Mouse (Mus musculus): Measurements from ENCODE around the gene Adsl. TPM values are rescaled to one million over a fixed set of nuclear protein-coding genes. Genes with fewer than 3 reads are reported as not detected.
A peak's percentile ranks its signal among the peaks of the same experiment; 100 is the strongest.

The Adsl gene
- polyA plus RNA-seq, 1 experiment from 2014 or later, result 90.4 TPM

GRCm38 (mm10) chr15:81007905-81008304, 59.6 kb downstream of the Adsl start:
- Histone ChIP-seq H3K9me3 (ENCODE audit: control insufficient read depth, low read length) (no peaks in the 10 kb centered on the region), H3K4me2 (ENCODE audit: low read length) (no peak overlapping the region), H3K36me3 (ENCODE audit: control insufficient read depth, insufficient read depth, low read length) (peaks cover 75% of the 10 kb centered on the region), H3K27ac (replicated peaks; ENCODE audit: low read depth, low read length) (no peak overlapping the region), H3K4me3 (replicated peaks; ENCODE audit: low read depth, low read length) (no peak overlapping the region), H3K9ac (replicated peaks; ENCODE audit: low read length) (no peak overlapping the region), H3K27me3 (ENCODE audit: control insufficient read depth, insufficient read depth, low read length) (no peaks in the 10 kb centered on the region), H3K4me1 (ENCODE audit: control insufficient read depth, insufficient read depth, low read length) (no peaks in the 10 kb centered on the region)
- DNase-seq (no peak), ATAC-seq (ENCODE audit: low FRiP score, low TSS enrichment) (no peak)
- WGBS, result 89% methylated on average over 8 of the region's 8 CpGs

- ATAC-seq (ENCODE audit: low FRiP score, low TSS enrichment), result no peak
- H3K4me1 ChIP-seq (ENCODE audit: control insufficient read depth, insufficient read depth, low read length), result no peaks in the 10 kb centered on the region
- DNase-seq, result peak; percentile 35
- H3K9ac ChIP-seq (replicated peaks; ENCODE audit: low read length), result no peak overlapping the region
- no peak overlapping the region for H3K4me2 ChIP-seq (ENCODE audit: low read length)
- H3K9me3 ChIP-seq (ENCODE audit: control insufficient read depth, low read length), result no peaks in the 10 kb centered on the region
- H3K4me3 ChIP-seq (replicated peaks; ENCODE audit: low read depth, low read length), result no peak overlapping the region
- H3K36me3 ChIP-seq (ENCODE audit: control insufficient read depth, insufficient read depth, low read length), result peaks cover 76% of the 10 kb centered on the region
- WGBS, result 65% methylated on average over 10 of the region's 10 CpGs
- no peaks in the 10 kb centered on the region for H3K27me3 ChIP-seq (ENCODE audit: control insufficient read depth, insufficient read depth, low read length)
- H3K27ac ChIP-seq (replicated peaks; ENCODE audit: low read depth, low read length), result no peak overlapping the region
Measured at GRCm38 (mm10) chr15:81008689-81009123, 60.4 kb downstream of the Adsl start.

- no peaks in the 10 kb centered on the region for H3K27me3 ChIP-seq (ENCODE audit: control insufficient read depth, insufficient read depth, low read length)
- H3K9ac ChIP-seq (replicated peaks; ENCODE audit: low read length), result no peak overlapping the region
- H3K4me1 ChIP-seq (ENCODE audit: control insufficient read depth, insufficient read depth, low read length), result no peaks in the 10 kb centered on the region
- H3K4me2 ChIP-seq (ENCODE audit: low read length), result no peak overlapping the region
- DNase-seq (no peak), ATAC-seq (ENCODE audit: low FRiP score, low TSS enrichment) (no peak)
- WGBS, result 85% methylated on average over 7 of the region's 7 CpGs
- H3K4me3 ChIP-seq (replicated peaks; ENCODE audit: low read depth, low read length), result no peak overlapping the region
- no peak overlapping the region for H3K27ac ChIP-seq (replicated peaks; ENCODE audit: low read depth, low read length)
- peaks cover 86% of the 10 kb centered on the region for H3K36me3 ChIP-seq (ENCODE audit: control insufficient read depth, insufficient read depth, low read length)
- no peaks in the 10 kb centered on the region for H3K9me3 ChIP-seq (ENCODE audit: control insufficient read depth, low read length)
Measured at GRCm38 (mm10) chr15:81010114-81010513, 61.8 kb downstream of the Adsl start.

- Histone ChIP-seq H3K4me1 (ENCODE audit: control insufficient read depth, insufficient read depth, low read length) (no peaks in the 10 kb centered on the region), H3K9me3 (ENCODE audit: control insufficient read depth, low read length) (no peaks in the 10 kb centered on the region), H3K27ac (replicated peaks; ENCODE audit: low read depth, low read length) (no peak overlapping the region), H3K27me3 (ENCODE audit: control insufficient read depth, insufficient read depth, low read length) (no peaks in the 10 kb centered on the region), H3K4me3 (replicated peaks; ENCODE audit: low read depth, low read length) (no peak overlapping the region), H3K4me2 (ENCODE audit: low read length) (no peak overlapping the region), H3K36me3 (ENCODE audit: control insufficient read depth, insufficient read depth, low read length) (peaks cover 90% of the 10 kb centered on the region), H3K9ac (replicated peaks; ENCODE audit: low read length) (no peak overlapping the region)
- DNase-seq (no peak), ATAC-seq (ENCODE audit: low FRiP score, low TSS enrichment) (no peak)
- WGBS, result 81% methylated on average over 3 of the region's 3 CpGs
Measured at GRCm38 (mm10) chr15:81011523-81011922, 63.2 kb downstream of the Adsl start.

- Histone ChIP-seq H3K27me3 (ENCODE audit: control insufficient read depth, insufficient read depth, low read length) (no peaks in the 10 kb centered on the region), H3K4me1 (ENCODE audit: control insufficient read depth, insufficient read depth, low read length) (no peaks in the 10 kb centered on the region), H3K4me3 (replicated peaks; ENCODE audit: low read depth, low read length) (no peak overlapping the region), H3K9me3 (ENCODE audit: control insufficient read depth, low read length) (no peaks in the 10 kb centered on the region), H3K27ac (replicated peaks; ENCODE audit: low read depth, low read length) (no peak overlapping the region), H3K9ac (replicated peaks; ENCODE audit: low read length) (no peak overlapping the region), H3K4me2 (ENCODE audit: low read length) (no peak overlapping the region), H3K36me3 (ENCODE audit: control insufficient read depth, insufficient read depth, low read length) (peaks cover 92% of the 10 kb centered on the region)
- DNase-seq, result no peak
- ATAC-seq (ENCODE audit: low FRiP score, low TSS enrichment), result no peak
- 94% methylated on average over 4 of the region's 4 CpGs for WGBS
Measured at GRCm38 (mm10) chr15:81012359-81012758, 64.1 kb downstream of the Adsl start.

- DNase-seq (no peak), ATAC-seq (ENCODE audit: low FRiP score, low TSS enrichment) (no peak)
- no peaks in the 10 kb centered on the region for H3K27me3 ChIP-seq (ENCODE audit: control insufficient read depth, insufficient read depth, low read length)
- H3K4me1 ChIP-seq (ENCODE audit: control insufficient read depth, insufficient read depth, low read length), result no peaks in the 10 kb centered on the region
- no peak overlapping the region for H3K9ac ChIP-seq (replicated peaks; ENCODE audit: low read length)
- H3K9me3 ChIP-seq (ENCODE audit: control insufficient read depth, low read length), result no peaks in the 10 kb centered on the region
- no peak overlapping the region for H3K4me3 ChIP-seq (replicated peaks; ENCODE audit: low read depth, low read length)
- peaks cover 98% of the 10 kb centered on the region for H3K36me3 ChIP-seq (ENCODE audit: control insufficient read depth, insufficient read depth, low read length)
- H3K4me2 ChIP-seq (ENCODE audit: low read length), result no peak overlapping the region
- 90% methylated on average over 7 of the region's 7 CpGs for WGBS
- H3K27ac ChIP-seq (replicated peaks; ENCODE audit: low read depth, low read length), result no peak overlapping the region
Measured at GRCm38 (mm10) chr15:81013186-81013585, 64.9 kb downstream of the Adsl start.

GRCm38 (mm10) chr15:81015068-81015744, 66.9 kb downstream of the Adsl start:
- Histone ChIP-seq H3K9me3 (ENCODE audit: control insufficient read depth, low read length) (no peaks in the 10 kb centered on the region), H3K4me3 (replicated peaks; ENCODE audit: low read depth, low read length) (no peak overlapping the region), H3K27ac (replicated peaks; ENCODE audit: low read depth, low read length) (no peak overlapping the region), H3K9ac (replicated peaks; ENCODE audit: low read length) (no peak overlapping the region), H3K4me1 (ENCODE audit: control insufficient read depth, insufficient read depth, low read length) (no peaks in the 10 kb centered on the region), H3K36me3 (ENCODE audit: control insufficient read depth, insufficient read depth, low read length) (peaks cover 97% of the 10 kb centered on the region), H3K4me2 (ENCODE audit: low read length) (no peak overlapping the region), H3K27me3 (ENCODE audit: control insufficient read depth, insufficient read depth, low read length) (no peaks in the 10 kb centered on the region)
- 90% methylated on average over 5 of the region's 5 CpGs for WGBS
- DNase-seq, result no peak
- ATAC-seq (ENCODE audit: low FRiP score, low TSS enrichment), result no peak

GRCm38 (mm10) chr15:81016488-81016887, 68.2 kb downstream of the Adsl start:
- no peak for DNase-seq
- H3K27ac ChIP-seq (replicated peaks; ENCODE audit: low read depth, low read length), result no peak overlapping the region
- no peak overlapping the region for H3K4me3 ChIP-seq (replicated peaks; ENCODE audit: low read depth, low read length)
- no peak overlapping the region for H3K9ac ChIP-seq (replicated peaks; ENCODE audit: low read length)
- H3K9me3 ChIP-seq (ENCODE audit: control insufficient read depth, low read length), result no peaks in the 10 kb centered on the region
- no peak overlapping the region for H3K4me2 ChIP-seq (ENCODE audit: low read length)
- H3K36me3 ChIP-seq (ENCODE audit: control insufficient read depth, insufficient read depth, low read length), result peaks cover 93% of the 10 kb centered on the region
- no peaks in the 10 kb centered on the region for H3K4me1 ChIP-seq (ENCODE audit: control insufficient read depth, insufficient read depth, low read length)
- no peaks in the 10 kb centered on the region for H3K27me3 ChIP-seq (ENCODE audit: control insufficient read depth, insufficient read depth, low read length)
- ATAC-seq (ENCODE audit: low FRiP score, low TSS enrichment), result no peak
- WGBS, result 96% methylated on average over 10 of the region's 10 CpGs

GRCm38 (mm10) chr15:81017308-81017707, 69.0 kb downstream of the Adsl start:
- H3K27me3 ChIP-seq (ENCODE audit: control insufficient read depth, insufficient read depth, low read length), result no peaks in the 10 kb centered on the region
- H3K4me2 ChIP-seq (ENCODE audit: low read length), result no peak overlapping the region
- 96% methylated on average over 7 of the region's 7 CpGs for WGBS
- H3K27ac ChIP-seq (replicated peaks; ENCODE audit: low read depth, low read length), result no peak overlapping the region
- ATAC-seq (ENCODE audit: low FRiP score, low TSS enrichment) (no peak), DNase-seq (no peak)
- peaks cover 93% of the 10 kb centered on the region for H3K36me3 ChIP-seq (ENCODE audit: control insufficient read depth, insufficient read depth, low read length)
- H3K4me3 ChIP-seq (replicated peaks; ENCODE audit: low read depth, low read length), result no peak overlapping the region
- H3K9ac ChIP-seq (replicated peaks; ENCODE audit: low read length), result no peak overlapping the region
- no peaks in the 10 kb centered on the region for H3K9me3 ChIP-seq (ENCODE audit: control insufficient read depth, low read length)
- H3K4me1 ChIP-seq (ENCODE audit: control insufficient read depth, insufficient read depth, low read length), result no peaks in the 10 kb centered on the region
